Mouse (Mus musculus) liver, postnatal 0 days (tissue): Measurements from ENCODE around the gene Pfas. TPM values are rescaled to one million over a fixed set of nuclear protein-coding genes. Genes with fewer than 3 reads are reported as not detected.

Source experiments
- ATAC-seq: fragments of 200-750 bp; cut with Nextera tagmentation; 2 replicates; pipeline ENCODE4 v1.8.0; 2017; ENCODE audit warnings: mild to moderate bottlenecking, moderate library complexity
- DNase-seq: peaks from one replicate; pipeline ENCODE4 v3.0.0-alpha.2; 2016
- H3K27ac ChIP-seq: fragments of 300-500 bp; sonication (generic); 2 replicates; pipeline ENCODE4 v1.5.1; 2014; ENCODE audit warnings: antibody characterized with exemption, moderate library complexity, mild to moderate bottlenecking, low read depth
- H3K27me3 ChIP-seq: fragments of 300-500 bp; sonication (generic); 2 replicates; pipeline ENCODE4 v1.6.1; 2014; ENCODE audit warnings: low read length, control low read depth, mixed read lengths; ENCODE audit not compliant: insufficient read depth
- H3K36me3 ChIP-seq: fragments of 300-500 bp; sonication (generic); replicated peaks from 2 replicates; pipeline ENCODE4 v1.6.1; 2014; ENCODE audit warnings: mild to moderate bottlenecking, control low read depth, low read length, moderate library complexity, mixed read lengths; ENCODE audit not compliant: insufficient read depth
- H3K4me1 ChIP-seq: fragments of 300-500 bp; sonication (generic); 2 replicates; pipeline ENCODE4 v1.6.1; 2014; ENCODE audit warnings: antibody characterized with exemption, mild to moderate bottlenecking, control low read depth; ENCODE audit not compliant: insufficient read depth
- H3K4me2 ChIP-seq: fragments of 300-500 bp; sonication (generic); 2 replicates; pipeline ENCODE4 v1.6.1; 2014; ENCODE audit warnings: low read depth, mild to moderate bottlenecking, low read length, moderate library complexity, mixed read lengths
- H3K4me3 ChIP-seq: fragments of 300-500 bp; sonication (generic); 2 replicates; pipeline ENCODE4 v1.5.1; 2014; ENCODE audit warnings: low read depth, low read length
- H3K9ac ChIP-seq: fragments of 300-500 bp; sonication (generic); replicated peaks from 2 replicates; pipeline ENCODE4 v1.6.1; 2014; ENCODE audit warnings: mild to moderate bottlenecking, moderate library complexity
- H3K9me3 ChIP-seq: fragments of 300-500 bp; sonication (generic); 2 replicates; pipeline ENCODE4 v1.6.1; 2016; ENCODE audit warnings: mild to moderate bottlenecking, control low read depth, low read length, mixed read lengths
- CTCF ChIP-seq: sonication (generic); IDR thresholded peaks from 2 replicates; pipeline ENCODE4 v1.5.1; 2016; ENCODE audit warnings: antibody characterized with exemption, low read depth
- EP300 ChIP-seq: IDR thresholded peaks from 2 replicates; pipeline ENCODE4 v1.6.1; 2016; ENCODE audit warnings: antibody characterized with exemption, low read depth, mild to moderate bottlenecking
- WGBS: fragments of 180-500 bp; shearing (Covaris S2); extraction: QIAGEN DNeasy Blood & Tissue Kit; methylation state at CpG from one replicate; pipeline ENCODE4 v1.1.7; 2014; ENCODE audit not compliant: insufficient replicate concordance; 5-methylcytosine and 5-hydroxymethylcytosine counted together
- polyA plus RNA-seq: library from polyadenylated mRNA; unstranded; fragments of >200 nt; fragmentation: Nextera tagmentation; extraction: Ambion mirVana; gene quantifications from 2 replicates; pipeline ENCODE4 v1.2.1, GENCODE M21; 2015

The Pfas gene
- polyA plus RNA-seq, 1 experiment from 2014 or later: 10.6 TPM

- peak overlapping the region; percentile 42 for H3K9ac ChIP-seq
- H3K36me3 ChIP-seq: peaks cover 39% of the 10 kb centered on the region
- H3K4me1 ChIP-seq: peaks cover 22% of the 10 kb centered on the region
These were observed 39.3 kb upstream of the Pfas start for GRCm38 (mm10) chr11:69047592-69047991.

GRCm38 (mm10) chr11:69046395-69046774, 38.1 kb upstream of the Pfas start:
- Histone ChIP-seq H3K9ac (peak overlapping the region; percentile 93), H3K4me2 (peak overlapping the region; percentile 93), H3K27me3 (no peaks in the 10 kb centered on the region), H3K4me3 (peak overlapping the region; percentile 92), H3K27ac (peak overlapping the region; percentile 93), H3K9me3 (no peaks in the 10 kb centered on the region), H3K4me1 (peaks cover 19% of the 10 kb centered on the region), H3K36me3 (peaks cover 35% of the 10 kb centered on the region)
- no peak for TF ChIP-seq CTCF
- WGBS: 8% methylated on average over 9 of the region's 9 CpGs
- ATAC-seq (no peak), DNase-seq (no peak)

More at GRCm38 (mm10) chr11:69047592-69047991, 39.3 kb upstream of the Pfas start:
- no peak for TF ChIP-seq CTCF
- TF ChIP-seq EP300: no peak
- peak overlapping the region; percentile 92 for H3K4me3 ChIP-seq
- no peak overlapping the region for H3K27ac ChIP-seq
- H3K27me3 ChIP-seq: no peaks in the 10 kb centered on the region
- DNase-seq (no peak), ATAC-seq (no peak)
- H3K4me2 ChIP-seq: peak overlapping the region; percentile 93
- no peaks in the 10 kb centered on the region for H3K9me3 ChIP-seq
- WGBS: 88% methylated on average over 12 of the region's 12 CpGs

DNA sequence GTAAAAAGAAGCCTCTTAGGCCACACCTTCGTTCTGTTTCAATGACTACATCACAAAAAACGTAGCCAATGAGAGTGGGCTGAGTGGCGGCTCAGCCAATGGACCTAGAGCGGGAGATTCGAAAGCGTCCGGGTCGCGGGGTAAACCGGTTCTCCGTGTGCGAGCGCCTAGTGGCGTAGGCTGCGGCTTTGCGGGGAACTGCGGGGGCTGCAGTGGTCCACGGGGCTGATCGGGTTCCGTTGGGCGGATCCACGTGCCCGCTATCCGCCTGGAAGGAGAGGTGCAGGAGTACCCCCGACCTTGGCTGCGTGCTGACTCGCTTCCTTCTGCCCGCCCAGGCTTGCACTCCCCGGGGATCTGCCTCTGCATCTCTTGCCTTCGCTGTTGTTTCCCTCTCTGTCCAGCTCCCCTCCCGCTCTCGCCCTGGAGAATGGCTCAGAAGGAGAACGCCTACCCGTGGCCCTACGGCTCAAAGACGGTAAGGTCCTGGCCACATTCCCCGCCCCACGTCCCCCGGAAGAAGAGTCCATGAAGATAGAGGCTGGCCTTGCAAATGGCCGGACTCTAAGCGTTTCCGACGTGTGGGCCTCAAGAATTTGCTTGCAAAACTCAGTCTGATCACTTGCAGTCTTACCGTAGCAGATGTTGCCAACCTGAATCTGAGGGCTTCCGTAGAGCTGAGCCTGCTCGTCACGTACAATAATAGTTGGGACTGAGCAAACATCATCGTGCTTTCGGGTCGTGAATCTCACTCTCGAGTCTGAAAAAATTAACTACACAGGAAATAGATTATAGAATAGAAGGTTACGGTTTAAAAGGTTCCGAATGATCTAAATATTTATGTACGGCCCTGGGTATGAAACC, 37.5 kb upstream of the Pfas start, which contains the start of gene Aurkb:
Aurkb (plus strand) TSS at position 117 of the 864 bp plus-strand sequence.
- peak within 1 kb of the TSS; percentile 93 for H3K4me2 ChIP-seq
- peak; percentile 80 for ATAC-seq
- under 1% methylated on average over 52 of the region's 54 CpGs for WGBS
- H3K4me3 ChIP-seq: peak within 1 kb of the TSS; percentile 92
- DNase-seq: peak; percentile 92
- no peaks in the 10 kb centered on the region for H3K27me3 ChIP-seq
- peak within 1 kb of the TSS; percentile 93 for H3K27ac ChIP-seq
- TF ChIP-seq CTCF: 0 out of 2 replicates have a peak, but pooled peaks have one; percentile 4
- no peak for TF ChIP-seq EP300
- no peaks in the 10 kb centered on the region for H3K9me3 ChIP-seq
- peaks cover 32% of the 10 kb centered on the region for H3K36me3 ChIP-seq
- peaks cover 19% of the 10 kb centered on the region for H3K4me1 ChIP-seq
- H3K9ac ChIP-seq: peak within 1 kb of the TSS; percentile 93

DNA sequence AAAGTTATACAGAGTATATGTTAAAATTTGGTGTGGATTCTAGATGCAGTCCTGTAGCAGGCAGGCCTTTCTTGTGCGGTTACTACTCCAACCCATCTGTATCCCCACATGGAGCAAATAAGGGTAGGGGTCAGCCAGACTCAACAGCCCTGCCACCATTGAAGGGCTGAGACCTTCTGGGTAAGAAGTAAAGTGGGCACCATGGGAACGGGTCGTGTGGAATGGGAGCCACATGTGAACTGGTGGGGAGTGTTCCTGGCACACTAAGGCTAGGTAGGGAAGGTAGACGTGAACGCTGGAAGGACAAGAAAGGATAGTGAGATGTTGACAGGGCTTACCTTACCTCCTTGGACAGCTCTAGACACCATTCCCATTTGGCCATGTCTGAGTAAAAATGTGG, 29.9 kb upstream of the Pfas start:
- TF ChIP-seq EP300: no peak
- TF ChIP-seq CTCF: no peak

DNA sequence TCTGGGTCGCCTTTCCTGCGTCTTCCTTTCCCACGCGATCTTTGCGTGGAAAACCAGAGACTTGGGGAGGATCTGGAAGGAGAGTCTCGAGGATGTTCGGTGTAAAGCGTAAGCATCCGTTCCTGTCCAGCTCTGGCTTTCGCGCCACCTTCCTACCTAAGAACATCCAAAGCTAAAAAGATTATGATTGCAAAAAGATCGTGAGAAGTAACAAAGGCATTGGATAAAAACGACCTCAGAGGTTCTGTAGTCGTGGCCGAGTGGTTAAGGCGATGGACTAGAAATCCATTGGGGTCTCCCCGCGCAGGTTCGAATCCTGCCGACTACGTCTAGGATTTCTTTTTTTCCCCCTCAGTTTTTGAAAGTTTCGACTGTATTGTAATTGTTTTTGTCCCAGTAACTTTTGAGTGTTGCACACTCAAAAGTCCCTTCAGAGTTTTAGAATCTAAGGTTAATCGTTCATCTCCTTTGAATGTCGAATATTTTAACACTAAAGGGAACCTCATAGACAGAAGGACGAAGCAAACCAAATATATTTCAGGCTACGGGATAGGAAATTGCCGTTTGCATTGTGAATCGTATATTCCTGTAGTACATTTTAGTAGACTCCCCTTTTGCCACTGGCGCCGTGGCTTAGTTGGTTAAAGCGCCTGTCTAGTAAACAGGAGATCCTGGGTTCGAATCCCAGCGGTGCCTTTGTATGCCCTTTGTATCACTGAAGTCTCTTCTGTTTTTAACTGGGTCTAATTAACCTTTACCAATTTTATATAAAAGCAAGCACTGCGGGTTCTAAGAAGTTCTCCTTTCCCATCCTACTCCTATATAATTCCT, 29.2 kb upstream of the Pfas start:
- H3K9me3 ChIP-seq: no peaks in the 10 kb centered on the region
- peak overlapping the region; percentile 92 for H3K4me2 ChIP-seq
- H3K27ac ChIP-seq: peak overlapping the region; percentile 70
- TF ChIP-seq EP300 (0 out of 2 replicates have a peak, but pooled peaks have one; percentile 42), CTCF (no peak)
- peak overlapping the region; percentile 67 for H3K4me3 ChIP-seq
- peak; percentile 83 for DNase-seq
- H3K27me3 ChIP-seq: no peaks in the 10 kb centered on the region
- H3K36me3 ChIP-seq: peaks cover 11% of the 10 kb centered on the region
- WGBS: 1% methylated on average over 34 of the region's 34 CpGs
- H3K4me1 ChIP-seq: peaks cover 22% of the 10 kb centered on the region
- peak overlapping the region; percentile 68 for H3K9ac ChIP-seq
- peak; percentile 32 for ATAC-seq

More for the DNA sequence above, 29.9 kb upstream of the Pfas start:
- Histone ChIP-seq H3K4me2 (no peak overlapping the region), H3K9me3 (no peaks in the 10 kb centered on the region), H3K4me3 (no peak overlapping the region), H3K4me1 (peaks cover 22% of the 10 kb centered on the region), H3K36me3 (peaks cover 11% of the 10 kb centered on the region), H3K27ac (no peak overlapping the region), H3K27me3 (no peaks in the 10 kb centered on the region), H3K9ac (no peak overlapping the region)
- DNase-seq (no peak), ATAC-seq (no peak)
- 74% methylated on average over 5 of the region's 5 CpGs for WGBS
